Mouse (Mus musculus): Measurements from ENCODE around the gene Atf7. TPM values are rescaled to one million over a fixed set of nuclear protein-coding genes. Genes with fewer than 3 reads are reported as not detected.
"Not testable (repeated sequence)": the region's sequence is repeated elsewhere in the genome, so short reads cannot be mapped to it uniquely, and the experiment has no call there.

The Atf7 gene
- total RNA-seq, 4 experiments from 2014 or later, result 44.2 to 55.6 (median 52.2) TPM

- DNase-seq (ENCODE audit: low spot score in 2 of 2), result no peak
Measured at GRCm38 (mm10) chr15:102620765-102621164, 4.5 kb downstream of the Atf7 start.

GRCm38 (mm10) chr15:102619486-102619885, 5.8 kb downstream of the Atf7 start:
- DNase-seq (ENCODE audit: low spot score in 2 of 2), result no peak

- DNase-seq (ENCODE audit: low spot score in 2 of 2), result no peak
Measured at GRCm38 (mm10) chr15:102617654-102618053, 7.6 kb downstream of the Atf7 start.

- DNase-seq (ENCODE audit: low spot score in 2 of 2), result no peak
Measured at GRCm38 (mm10) chr15:102616174-102616573, 9.1 kb downstream of the Atf7 start.

GRCm38 (mm10) chr15:102614224-102614623, 11.0 kb downstream of the Atf7 start:
- DNase-seq (ENCODE audit: low spot score in 2 of 2), result no peak

- no peak for DNase-seq (ENCODE audit: low spot score in 2 of 2)
Measured at GRCm38 (mm10) chr15:102612966-102613365, 12.3 kb downstream of the Atf7 start.

GRCm38 (mm10) chr15:102608586-102608985, 16.7 kb downstream of the Atf7 start:
- not testable (repeated sequence) for DNase-seq (ENCODE audit: low spot score in 2 of 2)

- no peak for DNase-seq (ENCODE audit: low spot score in 2 of 2)
Measured at GRCm38 (mm10) chr15:102593996-102594656, 31.1 kb downstream of the Atf7 start.

GRCm38 (mm10) chr15:102592674-102593073, 32.6 kb downstream of the Atf7 start:
- DNase-seq (ENCODE audit: low spot score in 2 of 2), result no peak

- no peak for DNase-seq (ENCODE audit: low spot score in 2 of 2)
Measured at GRCm38 (mm10) chr15:102590567-102590966, 34.7 kb downstream of the Atf7 start.

GRCm38 (mm10) chr15:102589826-102590225, 35.4 kb downstream of the Atf7 start:
- DNase-seq (ENCODE audit: low spot score in 2 of 2), result no peak

GRCm38 (mm10) chr15:102585501-102585900, 39.8 kb downstream of the Atf7 start:
- no peak for DNase-seq (ENCODE audit: low spot score in 2 of 2)

- peak; percentile 72 for DNase-seq (ENCODE audit: low spot score in 2 of 2)
Measured at GRCm38 (mm10) chr15:102583708-102584383, 41.4 kb downstream of the Atf7 start.

GRCm38 (mm10) chr15:102581205-102581604, 44.1 kb downstream of the Atf7 start:
- no peak for DNase-seq (ENCODE audit: low spot score in 2 of 2)

GRCm38 (mm10) chr15:102578351-102578750, 46.9 kb downstream of the Atf7 start:
- no peak for DNase-seq (ENCODE audit: low spot score in 2 of 2)

GRCm38 (mm10) chr15:102576972-102577371, 48.3 kb downstream of the Atf7 start:
- DNase-seq (ENCODE audit: low spot score in 2 of 2), result no peak

- DNase-seq (ENCODE audit: low spot score in 2 of 2), result no peak
Measured at GRCm38 (mm10) chr15:102572081-102572480, 53.2 kb downstream of the Atf7 start.

GRCm38 (mm10) chr15:102567849-102568248, 57.4 kb downstream of the Atf7 start:
- DNase-seq (ENCODE audit: low spot score in 2 of 2), result no peak

- no peak for DNase-seq (ENCODE audit: low spot score in 2 of 2)
Measured at GRCm38 (mm10) chr15:102563681-102564080, 61.6 kb downstream of the Atf7 start.

GRCm38 (mm10) chr15:102563061-102563460, 62.2 kb downstream of the Atf7 start:
- no peak for DNase-seq (ENCODE audit: low spot score in 2 of 2)

GRCm38 (mm10) chr15:102562491-102562890, 62.8 kb downstream of the Atf7 start:
- no peak for DNase-seq (ENCODE audit: low spot score in 2 of 2)

GRCm38 (mm10) chr15:102557580-102557979, 67.7 kb downstream of the Atf7 start:
- DNase-seq (ENCODE audit: low spot score in 2 of 2), result no peak

GRCm38 (mm10) chr15:102555581-102555980, 69.7 kb downstream of the Atf7 start:
- DNase-seq (ENCODE audit: low spot score in 2 of 2), result no peak
